Mouse (Mus musculus) embryonic facial prominence, embryonic 13.5 days (tissue): ENCODE measurements around the gene Nepro. TPM values are rescaled to one million over a fixed set of nuclear protein-coding genes. Genes with fewer than 3 reads are reported as not detected.
A peak's percentile ranks its signal among the peaks of the same experiment; 100 is the strongest.

Source experiments
- ATAC-seq: fragments of 200-750 bp; cut with Nextera tagmentation; 2 replicates; pipeline ENCODE4 v1.8.0; 2017; ENCODE audit warnings: low read depth; ENCODE audit not compliant: insufficient number of reproducible peaks, insufficient read depth, low FRiP score, low TSS enrichment
- H3K27ac ChIP-seq: fragments of 300-500 bp; sonication (generic); 2 replicates; pipeline ENCODE4 v1.5.1; 2015; ENCODE audit warnings: moderate library complexity, mild to moderate bottlenecking, inconsistent platforms
- H3K27me3 ChIP-seq: fragments of 300-500 bp; sonication (generic); 2 replicates; pipeline ENCODE4 v1.6.1; 2015; ENCODE audit warnings: mild to moderate bottlenecking, inconsistent platforms
- H3K36me3 ChIP-seq: fragments of 300-500 bp; sonication (generic); 2 replicates; pipeline ENCODE4 v1.6.1; 2015; ENCODE audit warnings: mild to moderate bottlenecking, inconsistent platforms
- H3K4me1 ChIP-seq: fragments of 300-500 bp; sonication (generic); 2 replicates; pipeline ENCODE4 v1.6.1; 2015; ENCODE audit warnings: inconsistent platforms
- H3K4me2 ChIP-seq: fragments of 300-500 bp; sonication (generic); 2 replicates; pipeline ENCODE4 v1.6.1; 2015; ENCODE audit warnings: moderate library complexity, mild to moderate bottlenecking, inconsistent platforms
- H3K4me3 ChIP-seq: fragments of 300-500 bp; sonication (generic); 2 replicates; pipeline ENCODE4 v1.5.1; 2015; ENCODE audit warnings: mild to moderate bottlenecking, inconsistent platforms
- H3K9ac ChIP-seq: fragments of 300-500 bp; sonication (generic); 2 replicates; pipeline ENCODE4 v1.6.1; 2015; ENCODE audit warnings: mild to moderate bottlenecking, inconsistent platforms
- H3K9me3 ChIP-seq: fragments of 300-500 bp; sonication (generic); 2 replicates; pipeline ENCODE4 v1.6.1; 2016; ENCODE audit warnings: inconsistent platforms
- WGBS: fragments of 180-500 bp; shearing (Covaris S2); methylation state at CpG from one replicate; pipeline ENCODE4 v1.1.7; 2015; ENCODE audit warnings: mixed read lengths; 5-methylcytosine and 5-hydroxymethylcytosine counted together
- polyA plus RNA-seq: library from polyadenylated mRNA; unstranded; fragments of >200 nt; fragmentation: Nextera tagmentation; extraction: Ambion mirVana; gene quantifications from 2 replicates; pipeline ENCODE4 v1.2.1, GENCODE M21; 2015

Nepro gene
- polyA plus RNA-seq, 1 experiment from 2014 or later = 9.9 TPM

GRCm38 (mm10) chr16:44716305-44717140 is 7.6 kb upstream of the Nepro start:
- no peaks in the 10 kb centered on the region for H3K27me3 ChIP-seq
- no peaks in the 10 kb centered on the region for H3K9me3 ChIP-seq
- 0 out of 2 replicates have a peak overlapping the region, but pooled peaks have one; percentile 1 for H3K9ac ChIP-seq
- peaks cover 16% of the 10 kb centered on the region for H3K4me1 ChIP-seq
- peak; percentile 82; the same call in 1 of the 2 replicates for ATAC-seq
- H3K4me3 ChIP-seq = no peak overlapping the region; the same call in 1 of the 2 replicates
- peak overlapping the region; percentile 37 for H3K4me2 ChIP-seq
- H3K36me3 ChIP-seq = peaks cover 11% of the 10 kb centered on the region; the same call in 1 of the 2 replicates
- peak overlapping the region; percentile 78 for H3K27ac ChIP-seq
- 21% methylated on average over 10 of the region's 10 CpGs for WGBS

- H3K27me3 ChIP-seq = no peaks in the 10 kb centered on the region
- no peak overlapping the region for H3K4me2 ChIP-seq
- peaks cover 11% of the 10 kb centered on the region; the same call in 1 of the 2 replicates for H3K36me3 ChIP-seq
- 41% methylated on average over 2 of the region's 2 CpGs for WGBS
- H3K9ac ChIP-seq = no peak overlapping the region
- H3K9me3 ChIP-seq = no peaks in the 10 kb centered on the region
- peak overlapping the region; percentile 78 for H3K27ac ChIP-seq
- no peak overlapping the region for H3K4me3 ChIP-seq
- H3K4me1 ChIP-seq = peaks cover 16% of the 10 kb centered on the region
- no peak for ATAC-seq
These were observed 6.9 kb upstream of the Nepro start for GRCm38 (mm10) chr16:44717141-44717634.

- Histone ChIP-seq H3K27ac (no peak overlapping the region), H3K9me3 (no peaks in the 10 kb centered on the region), H3K9ac (no peak overlapping the region), H3K27me3 (no peaks in the 10 kb centered on the region), H3K4me1 (peaks cover 19% of the 10 kb centered on the region), H3K36me3 (peaks cover 11% of the 10 kb centered on the region; the same call in 1 of the 2 replicates), H3K4me2 (no peak overlapping the region), H3K4me3 (no peak overlapping the region)
- no peak for ATAC-seq
- WGBS = 78% methylated on average over 2 of the region's 2 CpGs
These were observed 6.3 kb upstream of the Nepro start for GRCm38 (mm10) chr16:44717838-44718237.

GRCm38 (mm10) chr16:44719349-44719748 is 4.8 kb upstream of the Nepro start:
- Histone ChIP-seq H3K27ac (no peak overlapping the region), H3K36me3 (peaks cover 11% of the 10 kb centered on the region; the same call in 1 of the 2 replicates), H3K27me3 (no peaks in the 10 kb centered on the region), H3K9ac (no peak overlapping the region), H3K9me3 (no peaks in the 10 kb centered on the region), H3K4me1 (peaks cover 26% of the 10 kb centered on the region), H3K4me2 (no peak overlapping the region), H3K4me3 (no peak overlapping the region)
- no peak for ATAC-seq
- WGBS = 80% methylated on average over 7 of the region's 7 CpGs

GRCm38 (mm10) chr16:44720518-44720917 is 3.6 kb upstream of the Nepro start:
- H3K4me1 ChIP-seq = peaks cover 31% of the 10 kb centered on the region
- no peak overlapping the region for H3K27ac ChIP-seq
- H3K27me3 ChIP-seq = no peaks in the 10 kb centered on the region
- H3K4me2 ChIP-seq = no peak overlapping the region
- H3K9ac ChIP-seq = no peak overlapping the region
- no peak for ATAC-seq
- peaks cover 11% of the 10 kb centered on the region; the same call in 1 of the 2 replicates for H3K36me3 ChIP-seq
- WGBS = 74% methylated on average over 3 of the region's 3 CpGs
- no peak overlapping the region for H3K4me3 ChIP-seq
- no peaks in the 10 kb centered on the region for H3K9me3 ChIP-seq

GRCm38 (mm10) chr16:44722666-44723065 is 1.4 kb upstream of the Nepro start:
- Histone ChIP-seq H3K4me3 (no peak overlapping the region), H3K27me3 (no peaks in the 10 kb centered on the region), H3K36me3 (peaks cover 14% of the 10 kb centered on the region), H3K4me1 (peaks cover 26% of the 10 kb centered on the region), H3K9me3 (no peaks in the 10 kb centered on the region), H3K9ac (no peak overlapping the region), H3K27ac (no peak overlapping the region), H3K4me2 (no peak overlapping the region)
- WGBS = 67% methylated on average over 2 of the region's 2 CpGs
- ATAC-seq = no peak

- Histone ChIP-seq H3K36me3 (peaks cover 27% of the 10 kb centered on the region), H3K4me3 (peak overlapping the region; percentile 80), H3K4me1 (peaks cover 22% of the 10 kb centered on the region), H3K27me3 (no peaks in the 10 kb centered on the region), H3K4me2 (peak overlapping the region; percentile 71), H3K27ac (peak overlapping the region; percentile 92), H3K9ac (peak overlapping the region; percentile 87), H3K9me3 (no peaks in the 10 kb centered on the region)
- WGBS = under 1% methylated on average over 14 of the region's 14 CpGs
- no peak; the same call in 1 of the 2 replicates for ATAC-seq
These were observed 746 bp downstream of the Nepro start for GRCm38 (mm10) chr16:44724847-44725246.

GRCm38 (mm10) chr16:44725286-44726223 is 1.5 kb downstream of the Nepro start:
- H3K27ac ChIP-seq = peak overlapping the region; percentile 92
- peak overlapping the region; percentile 87 for H3K9ac ChIP-seq
- ATAC-seq = no peak
- peak overlapping the region; percentile 80 for H3K4me3 ChIP-seq
- WGBS = 41% methylated on average over 14 of the region's 14 CpGs
- no peaks in the 10 kb centered on the region for H3K27me3 ChIP-seq
- peaks cover 22% of the 10 kb centered on the region for H3K4me1 ChIP-seq
- peak overlapping the region; percentile 71 for H3K4me2 ChIP-seq
- no peaks in the 10 kb centered on the region for H3K9me3 ChIP-seq
- peaks cover 26% of the 10 kb centered on the region for H3K36me3 ChIP-seq

- no peaks in the 10 kb centered on the region for H3K27me3 ChIP-seq
- 97% methylated on average over 3 of the region's 3 CpGs for WGBS
These were observed 3.4 kb downstream of the Nepro start for GRCm38 (mm10) chr16:44727525-44727924.

GRCm38 (mm10) chr16:44734059-44734458 is 10.0 kb downstream of the Nepro start:
- peaks cover 92% of the 10 kb centered on the region for H3K36me3 ChIP-seq
- no peaks in the 10 kb centered on the region for H3K9me3 ChIP-seq
- no peak overlapping the region for H3K9ac ChIP-seq
- no peak for ATAC-seq
- no peak overlapping the region for H3K4me2 ChIP-seq
- H3K4me1 ChIP-seq = no peaks in the 10 kb centered on the region
- H3K4me3 ChIP-seq = no peak overlapping the region
- H3K27ac ChIP-seq = no peak overlapping the region
- WGBS = 90% methylated on average over 3 of the region's 3 CpGs
- H3K27me3 ChIP-seq = no peaks in the 10 kb centered on the region

More at GRCm38 (mm10) chr16:44727525-44727924, 3.4 kb downstream of the Nepro start:
- H3K4me2 ChIP-seq = no peak overlapping the region
- peaks cover 44% of the 10 kb centered on the region for H3K36me3 ChIP-seq
- no peak overlapping the region for H3K27ac ChIP-seq
- no peak for ATAC-seq
- H3K4me1 ChIP-seq = peaks cover 22% of the 10 kb centered on the region
- H3K4me3 ChIP-seq = no peak overlapping the region
- no peak overlapping the region for H3K9ac ChIP-seq
- no peaks in the 10 kb centered on the region for H3K9me3 ChIP-seq

- H3K4me1 ChIP-seq = no peaks in the 10 kb centered on the region
- peaks cover 88% of the 10 kb centered on the region for H3K36me3 ChIP-seq
- no peaks in the 10 kb centered on the region for H3K27me3 ChIP-seq
- no peak overlapping the region for H3K4me2 ChIP-seq
- no peak overlapping the region for H3K27ac ChIP-seq
- no peaks in the 10 kb centered on the region for H3K9me3 ChIP-seq
- ATAC-seq = no peak
- H3K9ac ChIP-seq = no peak overlapping the region
- no peak overlapping the region for H3K4me3 ChIP-seq
- 87% methylated on average over 5 of the region's 5 CpGs for WGBS
These were observed 11.6 kb downstream of the Nepro start for GRCm38 (mm10) chr16:44735676-44736075.
